8 mouse cellular contexts compared by ENCODE assay signal in the genomic region with DNA sequence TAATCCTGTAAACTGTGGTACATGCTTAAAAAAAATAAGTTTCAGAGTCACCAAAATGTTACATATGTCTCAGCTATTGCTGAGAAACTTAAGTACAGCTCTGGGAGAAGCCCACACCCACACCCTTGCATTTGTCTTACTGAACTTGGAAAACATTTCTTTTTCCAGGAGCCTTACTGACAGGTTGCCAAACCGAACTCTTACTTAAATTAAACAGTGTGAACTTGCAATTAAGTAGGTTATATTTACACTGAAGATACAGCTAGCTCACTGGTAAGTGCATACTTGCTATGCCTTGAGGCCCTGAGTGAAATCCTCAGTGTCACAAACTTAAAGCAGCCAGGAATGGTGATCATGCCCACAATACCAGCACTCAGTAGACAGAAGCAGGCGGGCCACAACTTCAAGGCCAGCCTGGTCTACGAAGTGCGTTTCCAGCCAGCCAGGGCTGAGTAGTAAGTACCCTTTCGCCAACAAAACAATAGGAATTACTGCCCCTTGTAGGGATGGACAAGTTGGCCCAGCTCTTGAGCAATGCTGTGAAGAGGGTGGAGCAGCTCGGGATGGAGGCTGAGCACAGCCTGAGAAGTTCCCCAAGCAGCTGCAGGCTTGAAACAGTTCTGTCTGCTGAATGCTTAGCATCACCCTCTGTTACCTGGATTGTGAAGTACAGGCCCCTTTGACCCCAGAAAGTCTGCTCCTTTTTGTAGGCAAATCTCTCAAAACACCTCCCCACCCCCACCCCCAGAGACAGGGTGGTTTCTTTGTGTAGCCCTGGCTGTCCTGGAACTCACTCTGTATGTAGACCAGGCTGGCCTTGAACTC. TPM values are rescaled to one million over a fixed set of nuclear protein-coding genes. Genes with fewer than 3 reads are reported as not detected.
DNase-seq lines count a peak whose midpoint lies in the region; ATAC-seq lines count a peak whose summit lies in the region.

No protein-coding gene starts in this region.

- intact Hi-C loops in gastrocnemius, postnatal 14 days (cut with DNase I; ENCODE audit: low total_unique reads): no loop called here

- no peaks in the 10 kb centered on the region for H3K27me3 ChIP-seq in lung, embryonic 15.5 days
- no peaks in the 10 kb centered on the region for H3K27me3 ChIP-seq in embryonic facial prominence, embryonic 14.5 days (replicated peaks; ENCODE audit: control insufficient read depth, insufficient read depth, low read length)
- H3K27me3 ChIP-seq in limb, embryonic 10.5 days (ENCODE audit: low read depth, poor library complexity, severe bottlenecking): no peaks in the 10 kb centered on the region
- H3K27me3 ChIP-seq in stomach, embryonic 14.5 days (ENCODE audit: control insufficient read depth, insufficient read depth, low read length): no peaks in the 10 kb centered on the region

- peak overlapping the region; percentile 88 for H3K27ac ChIP-seq in lung, embryonic 15.5 days
- peak overlapping the region; percentile 95 for H3K27ac ChIP-seq in embryonic facial prominence, embryonic 14.5 days (replicated peaks; ENCODE audit: low read depth, low read length)
- peak overlapping the region; percentile 46 for H3K27ac ChIP-seq in limb, embryonic 10.5 days
- peak overlapping the region; percentile 96; the same call in 1 of the 2 replicates for H3K27ac ChIP-seq in stomach, embryonic 14.5 days (ENCODE audit: low read length)

- no peak for ATAC-seq in lung, embryonic 15.5 days (ENCODE audit: borderline replicate concordance, extremely low read depth, low FRiP score, low TSS enrichment)
- ATAC-seq in embryonic facial prominence, embryonic 14.5 days (ENCODE audit: low read depth): no peak
- no peak for ATAC-seq in stomach, embryonic 14.5 days (ENCODE audit: insufficient number of reproducible peaks, insufficient read depth, low FRiP score, low read depth)

- peak overlapping the region; percentile 44; the same call in 1 of the 2 replicates for H3K9ac ChIP-seq in lung, embryonic 15.5 days
- no peak overlapping the region; the same call in 1 of the 2 replicates for H3K9ac ChIP-seq in embryonic facial prominence, embryonic 14.5 days (ENCODE audit: low read depth, low read length)
- H3K9ac ChIP-seq in stomach, embryonic 14.5 days (replicated peaks; ENCODE audit: low read depth, low read length): no peak overlapping the region

- peak overlapping the region; percentile 84; the same call in 1 of the 2 replicates for H3K4me2 ChIP-seq in lung, embryonic 15.5 days
- H3K4me2 ChIP-seq in embryonic facial prominence, embryonic 14.5 days (ENCODE audit: low read depth, low read length): no peak overlapping the region
- 0 out of 2 replicates have a peak overlapping the region, but pooled peaks have one; percentile 45 for H3K4me2 ChIP-seq in stomach, embryonic 14.5 days (replicated peaks; ENCODE audit: low read depth, low read length)

- no peaks in the 10 kb centered on the region for H3K9me3 ChIP-seq in lung, embryonic 15.5 days
- no peaks in the 10 kb centered on the region for H3K9me3 ChIP-seq in embryonic facial prominence, embryonic 14.5 days (ENCODE audit: control insufficient read depth, low read length)
- H3K9me3 ChIP-seq in limb, embryonic 10.5 days (replicated peaks): no peaks in the 10 kb centered on the region
- no peaks in the 10 kb centered on the region for H3K9me3 ChIP-seq in stomach, embryonic 14.5 days (ENCODE audit: control insufficient read depth, low read depth, low read length)

- no peak overlapping the region for H3K4me3 ChIP-seq in lung, embryonic 15.5 days
- H3K4me3 ChIP-seq in embryonic facial prominence, embryonic 14.5 days (ENCODE audit: low read depth, low read length): no peak overlapping the region
- peak overlapping the region; percentile 18; the same call in 1 of the 2 replicates for H3K4me3 ChIP-seq in limb, embryonic 10.5 days
- no peak overlapping the region for H3K4me3 ChIP-seq in stomach, embryonic 14.5 days (ENCODE audit: low read depth, low read length)

- no peak for DNase-seq in lung, adult 18-20 months
- DNase-seq in embryonic facial prominence, embryonic 14.5 days (ENCODE audit: low spot score): peak; percentile 39
- DNase-seq in limb, embryonic 10.5 days (ENCODE audit: low spot score): no peak
- DNase-seq in urinary bladder, postnatal 36 days (ENCODE audit: low spot score in 2 of 2): no peak
- DNase-seq in gastrocnemius, postnatal 14 days: no peak
- DNase-seq in layer of hippocampus, adult 18-20 months (ENCODE audit: low spot score in 2 of 2): no peak

- peaks cover 32% of the 10 kb centered on the region for H3K4me1 ChIP-seq in lung, embryonic 15.5 days
- 0 out of 2 replicates have a peak, but pooled peaks cover 5% of the 10 kb centered on the region for H3K4me1 ChIP-seq in embryonic facial prominence, embryonic 14.5 days (ENCODE audit: control insufficient read depth, insufficient read depth, low read length)
- H3K4me1 ChIP-seq in limb, embryonic 10.5 days: peaks cover 53% of the 10 kb centered on the region
- peaks cover 18% of the 10 kb centered on the region for H3K4me1 ChIP-seq in stomach, embryonic 14.5 days (ENCODE audit: control insufficient read depth, insufficient read depth, low read length)

- H3K36me3 ChIP-seq in lung, embryonic 15.5 days: no peaks in the 10 kb centered on the region
- H3K36me3 ChIP-seq in embryonic facial prominence, embryonic 14.5 days (ENCODE audit: control insufficient read depth, insufficient read depth, low read length): no peaks in the 10 kb centered on the region
- no peaks in the 10 kb centered on the region for H3K36me3 ChIP-seq in limb, embryonic 10.5 days
- H3K36me3 ChIP-seq in stomach, embryonic 14.5 days (ENCODE audit: control insufficient read depth, insufficient read depth, low read length): no peaks in the 10 kb centered on the region

- WGBS in lung, embryonic 15.5 days: 32% methylated on average over 6 of the region's 6 CpGs
- 45% methylated on average over 6 of the region's 6 CpGs for WGBS in embryonic facial prominence, embryonic 14.5 days
- WGBS in limb, embryonic 10.5 days: 45% methylated on average over 6 of the region's 6 CpGs
- WGBS in stomach, embryonic 14.5 days: 45% methylated on average over 6 of the region's 6 CpGs

RNA-seq across cellular contexts. Expression of a gene that starts 3.6 kb away (rescaled TPM):
- polyA plus RNA-seq in lung, embryonic 15.5 days (2015; fragmentation: Nextera tagmentation; extraction: Ambion mirVana): 69.3 and 71.1 TPM in 2 replicates
- 65.6 and 87.8 TPM in 2 replicates for polyA plus RNA-seq in embryonic facial prominence, embryonic 14.5 days (2014; fragmentation: Nextera tagmentation; extraction: Ambion mirVana)
- 35.8 and 38.6 TPM in 2 replicates for polyA plus RNA-seq in limb, embryonic 10.5 days (2016; fragmentation: Nextera tagmentation; extraction: Ambion mirVana)
- 59.4 and 59.8 TPM in 2 replicates for polyA plus RNA-seq in stomach, embryonic 14.5 days (2014; fragmentation: Nextera tagmentation; extraction: Ambion mirVana)
- 1 to 10 TPM; 2.9 to 4.7 TPM for total RNA-seq in gastrocnemius, postnatal 14 days (2021)
- total RNA-seq in layer of hippocampus, adult 18-20 months (2021): 10 to 100 TPM; 15.2 to 21.0 TPM

RNA-seq across cellular contexts. Expression of a gene that starts 14.1 kb away (rescaled TPM):
- polyA plus RNA-seq in lung, embryonic 15.5 days (2015; fragmentation: Nextera tagmentation; extraction: Ambion mirVana): 61.6 and 66.6 TPM in 2 replicates
- polyA plus RNA-seq in embryonic facial prominence, embryonic 14.5 days (2014; fragmentation: Nextera tagmentation; extraction: Ambion mirVana): 89.1 and 97.0 TPM in 2 replicates
- 51.1 and 72.1 TPM in 2 replicates for polyA plus RNA-seq in limb, embryonic 10.5 days (2016; fragmentation: Nextera tagmentation; extraction: Ambion mirVana)
- polyA plus RNA-seq in stomach, embryonic 14.5 days (2014; fragmentation: Nextera tagmentation; extraction: Ambion mirVana): 104 and 107 TPM in 2 replicates
- 10 to 100 TPM; 37.9 to 39.7 TPM for total RNA-seq in gastrocnemius, postnatal 14 days (2021)
- 1,000 to 10,000 TPM in 1 of 2 experiments, 100 to 1,000 TPM in 1; 995 to 1,010 TPM for total RNA-seq in layer of hippocampus, adult 18-20 months (2021)

RNA-seq across cellular contexts. Expression of a gene that starts 14.6 kb away (rescaled TPM):
- 9.1 and 10.3 TPM in 2 replicates for polyA plus RNA-seq in lung, embryonic 15.5 days (2015; fragmentation: Nextera tagmentation; extraction: Ambion mirVana)
- 12.1 and 12.4 TPM in 2 replicates for polyA plus RNA-seq in embryonic facial prominence, embryonic 14.5 days (2014; fragmentation: Nextera tagmentation; extraction: Ambion mirVana)
- polyA plus RNA-seq in limb, embryonic 10.5 days (2016; fragmentation: Nextera tagmentation; extraction: Ambion mirVana): 5.3 and 6.0 TPM in 2 replicates
- 9.2 and 11.0 TPM in 2 replicates for polyA plus RNA-seq in stomach, embryonic 14.5 days (2014; fragmentation: Nextera tagmentation; extraction: Ambion mirVana)
- 10 to 100 TPM; 13.5 to 14.3 TPM for total RNA-seq in gastrocnemius, postnatal 14 days (2021)
- total RNA-seq in layer of hippocampus, adult 18-20 months (2021): 10 to 100 TPM; 32.9 to 36.4 TPM

RNA-seq across cellular contexts. Expression of a gene that starts 20.9 kb away (rescaled TPM):
- 21.7 and 24.0 TPM in 2 replicates for polyA plus RNA-seq in lung, embryonic 15.5 days (2015; fragmentation: Nextera tagmentation; extraction: Ambion mirVana)
- polyA plus RNA-seq in embryonic facial prominence, embryonic 14.5 days (2014; fragmentation: Nextera tagmentation; extraction: Ambion mirVana): 21.5 and 28.2 TPM in 2 replicates
- 10.3 and 10.8 TPM in 2 replicates for polyA plus RNA-seq in limb, embryonic 10.5 days (2016; fragmentation: Nextera tagmentation; extraction: Ambion mirVana)
- polyA plus RNA-seq in stomach, embryonic 14.5 days (2014; fragmentation: Nextera tagmentation; extraction: Ambion mirVana): 10.5 and 15.1 TPM in 2 replicates
- 10 to 100 TPM; 22.1 to 77.5 TPM for total RNA-seq in gastrocnemius, postnatal 14 days (2021)
- 100 to 1,000 TPM in 1 of 2 experiments, 10 to 100 TPM in 1; 92.9 to 115 TPM for total RNA-seq in layer of hippocampus, adult 18-20 months (2021)

RNA-seq across cellular contexts. Expression of a gene that starts 28.7 kb away (rescaled TPM):
- polyA plus RNA-seq in lung, embryonic 15.5 days (2015; fragmentation: Nextera tagmentation; extraction: Ambion mirVana): 207 and 211 TPM in 2 replicates
- 92.5 and 112 TPM in 2 replicates for polyA plus RNA-seq in embryonic facial prominence, embryonic 14.5 days (2014; fragmentation: Nextera tagmentation; extraction: Ambion mirVana)
- 214 and 217 TPM in 2 replicates for polyA plus RNA-seq in limb, embryonic 10.5 days (2016; fragmentation: Nextera tagmentation; extraction: Ambion mirVana)
- polyA plus RNA-seq in stomach, embryonic 14.5 days (2014; fragmentation: Nextera tagmentation; extraction: Ambion mirVana): 147 and 153 TPM in 2 replicates
- 1 to 10 TPM; 4.2 to 4.4 TPM for total RNA-seq in gastrocnemius, postnatal 14 days (2021)
- total RNA-seq in layer of hippocampus, adult 18-20 months (2021): not detected

Comparison
In these comparisons a context has a peak if more than half of its experiments do, and no peak if none do; other contexts are left out.
1. H3K27ac ChIP-seq: peak in every context shown above with its lines; median percentile 96 in stomach, embryonic 14.5 days; 95 in embryonic facial prominence, embryonic 14.5 days; 88 in lung, embryonic 15.5 days; 46 in limb, embryonic 10.5 days.